Mouse (Mus musculus) embryo, embryonic 10.5 days (tissue): Measurements from ENCODE around the gene Kit.

Experiments used
- DNase-seq: peaks from one replicate; pipeline ENCODE4 v3.0.0-alpha.2; 2015; ENCODE audit warnings: low spot score

The Kit gene

DNA sequence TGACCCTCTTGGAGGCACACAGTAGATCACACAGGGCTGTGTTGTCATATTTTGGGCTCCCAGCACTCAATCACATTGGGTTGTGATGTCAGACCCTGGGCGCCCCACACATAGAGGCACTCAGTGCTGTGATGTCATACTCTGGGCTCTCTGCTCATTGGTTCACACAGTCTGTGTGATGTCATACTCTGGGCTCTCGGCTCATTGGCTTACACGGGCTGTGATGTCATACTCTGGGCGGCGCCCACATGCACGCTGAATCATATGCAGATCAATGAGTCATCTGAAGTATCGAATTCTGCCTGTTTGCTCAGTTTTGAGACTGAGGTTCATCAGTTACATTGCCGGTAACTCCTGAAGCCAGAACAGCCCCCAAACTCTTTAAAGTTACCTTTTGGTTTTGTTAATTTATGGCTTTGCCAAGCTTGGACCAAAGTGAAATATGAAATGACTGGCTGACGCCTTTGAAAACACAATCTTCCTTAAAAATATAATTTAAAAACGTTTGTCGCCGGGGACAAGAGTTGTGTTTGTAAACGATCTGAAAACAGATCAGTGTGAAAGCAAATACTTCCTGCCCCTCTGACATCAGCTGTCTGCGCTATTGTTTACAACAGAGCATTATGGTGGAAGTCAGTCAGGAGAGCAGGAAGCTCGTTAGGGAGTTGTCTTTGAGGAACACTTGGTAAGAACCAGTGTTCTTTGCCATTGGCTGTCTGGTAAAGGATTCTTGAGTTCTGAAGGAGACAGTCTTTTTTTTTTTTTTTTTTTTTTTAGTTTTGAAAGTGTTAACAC is 15.0 kb downstream of the Kit start:
- no peak for DNase-seq

GRCm38 (mm10) chr5:75590961-75591360 is 16.2 kb downstream of the Kit start:
- DNase-seq: no peak

- DNase-seq: no peak
These were observed 16.9 kb downstream of the Kit start for GRCm38 (mm10) chr5:75591567-75591966.

DNA sequence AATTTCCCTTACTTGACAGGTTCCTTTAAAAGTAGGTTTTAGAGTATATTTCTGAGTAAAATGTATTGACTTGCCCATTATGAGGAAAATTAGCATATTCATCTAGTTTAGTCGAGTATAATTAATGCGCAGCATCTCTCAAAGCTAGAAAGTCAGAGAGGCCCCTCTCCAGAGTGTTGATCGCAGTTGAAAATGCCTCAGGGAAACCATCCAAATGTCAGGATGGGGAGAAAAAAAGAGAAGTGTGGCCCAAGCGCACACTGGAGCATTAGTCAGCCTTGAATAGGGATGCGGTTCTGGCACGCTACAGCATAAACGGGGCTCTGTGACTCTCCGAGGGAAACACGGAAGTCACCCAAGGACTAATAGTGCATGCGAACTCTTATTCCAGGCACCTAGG is 20.6 kb downstream of the Kit start:
- DNase-seq: no peak

DNA sequence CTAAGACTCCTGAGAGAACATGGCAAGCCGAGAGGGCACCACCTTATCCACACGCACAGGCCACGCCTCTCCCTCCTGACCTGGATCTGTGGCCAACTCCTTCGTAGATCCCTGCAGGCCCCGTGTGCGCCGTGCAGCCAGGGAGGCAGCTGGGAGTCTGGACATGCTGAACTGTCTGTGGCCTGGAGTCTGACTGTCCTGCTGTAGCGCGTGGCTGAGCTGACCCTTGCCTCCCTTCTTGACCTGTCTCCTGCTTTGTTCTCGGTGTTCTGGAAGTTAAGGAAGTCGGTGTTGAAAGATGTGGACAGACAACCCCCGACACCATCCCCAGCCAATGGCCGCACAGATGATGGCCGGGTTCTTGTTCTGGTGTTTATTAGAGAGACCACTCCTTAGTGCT is 21.5 kb downstream of the Kit start:
- DNase-seq: peak; percentile 30

DNA sequence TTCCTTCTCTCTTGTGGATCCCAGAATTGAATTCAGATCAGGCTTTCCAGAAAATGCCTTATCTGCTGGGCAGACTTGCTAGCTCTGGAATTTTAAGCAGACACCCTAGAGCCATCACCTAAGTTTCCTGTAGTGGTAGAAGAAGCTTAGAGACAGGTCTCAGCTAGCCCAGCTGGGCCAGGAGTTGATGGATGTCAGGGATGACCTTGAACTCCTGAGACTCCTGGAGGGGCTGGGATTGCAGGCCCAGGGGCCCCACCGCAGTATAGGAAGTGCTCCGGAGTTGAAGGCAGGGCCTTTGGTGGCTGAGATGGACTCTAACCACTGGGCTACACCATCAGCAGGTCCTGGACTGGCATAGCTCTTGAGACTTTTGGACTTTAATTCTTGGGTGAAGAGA is 22.6 kb downstream of the Kit start:
- no peak for DNase-seq

DNA sequence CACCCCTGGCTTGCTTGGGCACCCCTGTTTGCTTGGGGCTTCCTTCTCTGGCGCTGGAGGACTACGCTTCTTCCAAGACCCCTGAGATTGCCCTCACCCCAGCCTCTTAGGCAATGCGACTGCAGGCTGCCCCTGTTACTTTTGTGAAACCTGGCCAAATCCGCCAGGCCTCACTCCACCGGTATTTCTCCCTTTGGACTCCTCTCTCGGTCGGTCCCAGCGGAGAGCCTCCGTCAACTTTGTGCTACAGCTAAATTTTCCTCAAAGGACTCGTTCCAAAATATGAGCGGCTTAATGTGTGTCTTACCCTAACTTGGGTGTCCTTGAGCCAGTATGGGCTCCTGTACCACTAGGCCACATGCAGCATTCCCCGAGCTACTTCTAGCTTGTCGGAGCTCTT is 23.8 kb downstream of the Kit start:
- no peak for DNase-seq

DNA sequence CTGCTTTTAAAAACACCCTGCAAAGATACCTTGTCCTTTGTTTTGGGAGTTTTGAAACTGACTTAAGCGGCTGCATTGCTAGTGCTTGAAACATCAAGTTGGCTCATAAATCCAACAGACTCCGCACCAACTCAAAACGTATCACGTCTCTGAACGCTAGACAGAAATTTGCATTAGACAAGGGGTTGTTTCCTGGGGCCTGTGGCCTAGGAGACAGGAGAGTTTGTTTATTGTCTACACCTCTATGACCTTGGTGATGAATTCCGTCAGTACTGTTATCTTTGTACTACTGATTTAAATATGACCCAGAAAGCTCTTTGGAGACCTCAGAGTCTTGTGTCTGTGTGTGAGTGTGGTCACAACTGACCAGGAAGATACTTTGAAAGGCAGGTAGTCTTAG is 25.3 kb downstream of the Kit start:
- DNase-seq: no peak

GRCm38 (mm10) chr5:75604238-75604637 is 29.5 kb downstream of the Kit start:
- no peak for DNase-seq

- DNase-seq: no peak
These were observed 32.2 kb downstream of the Kit start for GRCm38 (mm10) chr5:75606898-75607297.

DNA sequence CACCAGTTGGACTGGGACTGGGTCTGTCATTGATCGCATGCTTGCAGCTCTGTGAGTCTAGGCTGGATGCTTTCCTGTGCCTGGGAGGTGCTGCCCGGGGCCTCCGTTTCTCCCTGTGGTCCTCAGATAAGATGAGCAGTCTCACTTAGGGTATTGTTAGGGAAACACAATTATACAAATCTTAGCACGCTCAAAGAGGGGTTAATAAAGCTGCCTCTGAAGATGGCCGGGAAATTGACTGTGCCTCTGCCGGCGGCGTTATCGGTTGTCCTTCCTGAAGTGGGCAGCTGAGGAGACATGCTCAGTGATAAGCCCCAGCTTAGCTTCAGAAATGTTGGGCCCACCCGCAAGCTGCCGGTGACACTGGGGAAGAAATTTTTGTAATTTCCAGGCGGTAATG is 33.3 kb downstream of the Kit start:
- no peak for DNase-seq

- no peak for DNase-seq
These were observed 37.7 kb downstream of the Kit start for GRCm38 (mm10) chr5:75612380-75612779.

- DNase-seq: no peak
These were observed 38.2 kb downstream of the Kit start for GRCm38 (mm10) chr5:75612926-75613325.

GRCm38 (mm10) chr5:75615000-75615571 is 40.4 kb downstream of the Kit start:
- DNase-seq: no peak

DNA sequence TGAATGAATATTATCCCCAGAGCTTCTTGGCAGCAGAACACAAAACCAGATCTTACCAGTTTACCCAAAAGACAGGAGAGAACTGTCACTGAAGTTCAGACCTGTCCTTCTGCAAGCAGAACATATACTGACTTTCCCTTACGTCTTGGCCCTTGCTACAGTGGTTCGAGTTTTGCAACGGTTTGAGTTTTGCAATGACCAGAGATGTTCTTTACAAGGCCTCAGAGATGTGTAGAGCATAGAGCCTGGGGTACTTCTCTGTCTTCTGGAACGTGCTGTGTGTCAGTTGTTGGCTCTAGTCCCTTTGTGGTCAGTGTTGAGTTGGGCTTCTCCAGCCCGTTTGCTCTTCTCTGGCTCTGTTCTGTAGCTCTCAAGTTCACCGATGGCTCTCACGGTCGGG is 40.9 kb downstream of the Kit start:
- no peak for DNase-seq

GRCm38 (mm10) chr5:75622401-75622800 is 47.7 kb downstream of the Kit start:
- no peak for DNase-seq

- no peak for DNase-seq
These were observed 48.3 kb downstream of the Kit start for GRCm38 (mm10) chr5:75623007-75623406.

DNA sequence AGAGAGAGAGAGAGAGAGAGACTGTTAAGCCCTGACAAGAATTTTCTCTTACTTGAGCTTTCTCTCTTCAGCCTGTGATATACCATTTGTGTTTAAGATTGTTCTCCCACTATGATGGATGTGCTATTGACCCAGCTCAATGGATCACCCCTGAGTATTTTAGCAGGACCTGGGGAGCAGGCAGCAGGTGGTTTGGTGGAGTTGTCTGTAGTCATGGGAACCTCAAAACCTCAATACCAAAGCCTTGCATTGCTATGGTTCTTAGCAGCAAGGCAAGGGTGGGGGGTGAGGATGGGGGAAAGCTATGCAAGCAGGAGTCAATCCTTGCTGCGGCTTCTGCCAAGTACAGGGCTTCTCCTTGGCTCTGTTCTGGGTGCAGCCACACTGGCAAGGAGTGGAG is 48.8 kb downstream of the Kit start:
- DNase-seq: no peak

DNA sequence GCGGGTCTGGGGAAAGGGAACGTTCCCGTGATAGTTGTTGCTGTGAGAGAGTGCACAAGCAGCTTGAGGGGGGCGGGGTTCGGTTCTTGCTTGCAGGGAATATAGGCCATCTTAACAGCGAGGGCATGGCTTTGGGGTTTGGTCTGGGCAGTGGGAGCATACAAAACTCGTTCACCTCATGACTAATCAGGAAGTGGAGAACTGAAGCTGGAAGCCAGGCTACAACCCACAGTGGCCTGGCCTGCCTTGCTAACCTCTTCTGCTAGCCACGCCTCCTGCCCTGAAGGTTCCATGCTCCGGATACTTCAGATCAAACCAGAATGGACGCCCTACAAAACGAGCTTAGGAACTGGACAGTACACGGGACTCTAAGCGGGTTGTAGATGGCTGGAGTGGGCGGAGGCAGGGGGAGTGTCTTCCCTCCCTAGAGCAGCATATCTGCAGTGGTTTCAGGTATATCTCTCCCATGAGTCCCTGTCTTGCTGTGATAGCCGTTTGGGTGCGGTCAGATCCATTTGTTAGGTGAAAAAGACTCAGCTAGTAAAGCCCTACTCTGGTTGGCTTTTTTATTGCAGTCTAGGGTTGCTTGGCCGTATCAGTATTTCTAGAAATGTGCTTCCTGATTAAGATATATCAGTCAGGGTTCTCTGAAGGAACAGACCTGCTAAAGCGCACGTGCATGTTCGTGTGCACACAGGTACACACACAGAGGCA is 49.4 kb downstream of the Kit start:
- DNase-seq: no peak

DNA sequence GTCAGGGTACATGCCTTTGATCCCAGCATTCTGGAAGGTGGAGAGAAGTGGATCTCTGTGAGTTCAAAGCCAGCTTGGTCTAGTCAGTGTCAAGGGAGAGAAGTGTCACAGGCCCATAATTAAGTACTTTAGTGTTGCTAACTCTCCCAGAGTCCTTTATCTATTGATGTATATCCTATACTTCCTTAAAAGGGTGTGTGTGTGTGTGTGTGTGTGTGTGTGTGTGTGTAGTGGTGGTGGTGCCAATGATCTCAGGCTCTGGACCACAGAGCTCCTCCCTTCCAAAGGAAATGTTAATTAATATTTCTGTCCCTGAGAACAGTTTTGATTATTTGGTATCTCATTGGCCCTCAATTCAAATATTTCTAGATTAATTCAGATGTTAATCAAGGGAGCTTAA is 50.3 kb downstream of the Kit start:
- no peak for DNase-seq

GRCm38 (mm10) chr5:75626284-75626683 is 51.6 kb downstream of the Kit start:
- DNase-seq: peak; percentile 35

DNA sequence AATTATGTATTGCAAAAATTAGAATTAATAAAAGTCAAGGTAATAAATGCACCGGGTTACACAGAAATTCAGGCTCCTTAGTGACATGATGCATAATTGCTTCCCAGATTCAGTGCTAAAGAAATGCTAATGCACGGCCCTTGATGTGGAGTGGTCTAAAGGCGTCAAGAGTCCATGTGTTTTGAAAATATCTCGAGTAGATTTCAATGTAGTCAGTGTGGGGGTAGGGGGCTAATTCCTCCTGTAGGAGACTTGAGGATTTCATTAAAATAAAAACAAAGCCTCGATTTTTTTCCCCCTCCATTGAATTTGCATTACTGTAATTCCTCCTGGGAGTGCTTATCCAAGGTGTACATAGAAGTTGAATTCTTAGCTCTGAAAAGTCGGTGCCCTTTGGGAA is 52.0 kb downstream of the Kit start:
- DNase-seq: no peak

DNA sequence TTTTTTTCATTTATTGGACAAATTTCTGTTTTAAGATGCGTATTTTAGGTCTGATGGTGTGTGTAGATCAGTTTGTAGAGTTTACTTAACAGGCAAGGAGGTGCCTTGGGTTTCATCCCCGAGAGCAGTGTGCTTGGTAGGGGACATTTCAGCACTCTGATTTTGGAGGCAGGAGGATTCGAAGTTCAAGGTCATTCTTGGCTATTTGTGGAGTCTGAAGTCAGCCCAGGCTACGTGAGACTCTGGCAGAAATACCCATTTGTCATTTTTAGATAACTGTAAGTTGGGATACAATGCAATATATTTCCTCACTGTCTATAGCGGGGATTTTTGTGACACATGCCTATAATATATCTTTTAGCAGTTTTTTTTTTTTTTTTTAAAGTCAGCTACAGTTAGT is 57.5 kb downstream of the Kit start:
- DNase-seq: no peak
